Mouse (Mus musculus) small intestine, adult 2 months (tissue): ENCODE data around the gene Htatip2.

ENCODE experiments used
- CTCF ChIP-seq: fragments of 200-500 bp; IDR thresholded peaks from 2 replicates; pipeline ENCODE4 v1.5.1; 2012; ENCODE audit warnings: low read depth, mild to moderate bottlenecking, control low read depth, inconsistent platforms, low read length, moderate library complexity, mixed read lengths; ENCODE audit not compliant: insufficient replicate concordance, insufficient read length; ENCODE audit errors: extremely low read depth
- POLR2A ChIP-seq: fragments of 200-500 bp; IDR thresholded peaks from 2 replicates; pipeline ENCODE4 v1.6.1; 2012; ENCODE audit warnings: low read depth, mild to moderate bottlenecking, control low read depth, inconsistent platforms, low read length, moderate library complexity

DNA sequence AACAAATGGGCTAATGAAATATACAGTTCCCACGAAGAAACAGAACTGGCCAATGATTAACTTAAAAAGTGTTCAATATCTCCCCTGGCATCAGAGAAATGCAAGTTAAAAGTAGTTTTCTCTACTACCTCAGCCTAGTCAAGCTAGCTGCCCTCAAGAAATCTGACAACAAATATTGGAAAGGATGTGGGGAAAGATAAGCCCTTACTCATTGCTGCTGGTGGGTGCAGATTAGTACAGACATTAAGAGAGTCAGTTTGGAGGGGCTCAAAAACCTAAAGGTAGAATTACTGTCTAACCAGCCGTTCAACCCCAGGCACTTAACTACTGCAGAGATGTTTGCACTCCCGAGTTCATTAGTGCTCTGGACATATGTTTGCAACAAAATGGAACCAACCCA, 46.7 kb downstream of the Htatip2 start:
- TF ChIP-seq CTCF: no peak
- TF ChIP-seq POLR2A: no peak
